Mouse (Mus musculus) bone marrow, adult 2 months (tissue): Measurements from ENCODE around the gene C2cd5. TPM values are rescaled to one million over a fixed set of nuclear protein-coding genes. Genes with fewer than 3 reads are reported as not detected.

ENCODE experiments used
- H3K27ac ChIP-seq: fragments of 200-500 bp; 2 replicates; pipeline ENCODE4 v1.5.1; 2012; ENCODE audit warnings: low read depth, mild to moderate bottlenecking, control low read depth, inconsistent platforms, low read length; ENCODE audit not compliant: control insufficient read depth, poor library complexity, insufficient read depth
- H3K4me1 ChIP-seq: fragments of 200-500 bp; 2 replicates; pipeline ENCODE4 v1.6.1; 2011; ENCODE audit warnings: low read length; ENCODE audit not compliant: control insufficient read depth, insufficient read depth
- H3K4me3 ChIP-seq: fragments of 200-500 bp; replicated peaks from 2 replicates; pipeline ENCODE3; 2011; ENCODE audit warnings: mild to moderate bottlenecking, low read depth, low read length, control low read depth; ENCODE audit not compliant: control insufficient read depth
- CTCF ChIP-seq: fragments of 200-500 bp; IDR thresholded peaks from 2 replicates; pipeline ENCODE4 v1.5.1; 2011; ENCODE audit warnings: low read length, control low read depth; ENCODE audit not compliant: control insufficient read depth, insufficient read depth
- POLR2A ChIP-seq: fragments of 200-500 bp; IDR thresholded peaks from 2 replicates; pipeline ENCODE4 v1.6.1; 2011; ENCODE audit warnings: low read depth, mild to moderate bottlenecking, control low read depth, low read length, borderline replicate concordance; ENCODE audit not compliant: control insufficient read depth
- WGBS: fragments of 180-500 bp; shearing (Covaris S2); methylation state at CpG from one replicate; pipeline ENCODE4 v1.1.7; 2018; 5-methylcytosine and 5-hydroxymethylcytosine counted together
- polyA plus RNA-seq: library from polyadenylated mRNA; stranded (reverse); fragments of >200 nt; gene quantifications from 2 replicates; pipeline ENCODE4 v1.2.4, GENCODE M21; 2011; ENCODE audit warnings: low replicate concordance; ENCODE audit not compliant: missing spikeins, insufficient read depth, insufficient read length

C2cd5 gene
- polyA plus RNA-seq, 1 experiment = 26.5 TPM

GRCm38 (mm10) chr6:143129952-143130351 lies 30.0 kb upstream of the C2cd5 start:
- peaks cover 1% of the 10 kb centered on the region for H3K4me1 ChIP-seq
- no peak overlapping the region for H3K4me3 ChIP-seq
- 83% methylated on average over 3 of the region's 3 CpGs for WGBS
- no peak overlapping the region for H3K27ac ChIP-seq
- no peak for TF ChIP-seq POLR2A
- no peak for TF ChIP-seq CTCF

DNA sequence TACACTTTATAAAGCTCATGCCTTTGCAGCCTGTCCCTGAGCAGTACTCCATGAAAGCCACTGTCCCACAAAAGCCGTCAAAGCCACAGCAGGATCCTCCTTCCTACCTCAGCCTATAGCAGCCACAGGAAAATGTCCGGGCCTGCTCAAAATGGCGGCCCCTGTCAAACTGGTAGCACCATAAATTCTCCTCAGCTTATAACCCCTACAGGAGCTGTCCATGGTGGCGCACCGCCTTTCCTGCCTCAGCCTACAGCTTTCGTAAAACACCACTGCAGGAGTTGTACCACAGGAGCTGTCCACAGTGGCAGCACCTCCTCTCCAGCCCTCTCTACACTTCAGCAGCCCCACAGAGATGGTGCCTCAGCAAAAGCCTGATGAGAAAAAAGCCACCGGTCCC lies 29.5 kb upstream of the C2cd5 start:
- WGBS = 87% methylated on average over 7 of the region's 7 CpGs
- no peak for TF ChIP-seq POLR2A

GRCm38 (mm10) chr6:143125721-143126120 lies 25.8 kb upstream of the C2cd5 start:
- TF ChIP-seq POLR2A (no peak), CTCF (no peak)
- no peak overlapping the region for H3K4me3 ChIP-seq
- H3K4me1 ChIP-seq = no peaks in the 10 kb centered on the region
- H3K27ac ChIP-seq = no peak overlapping the region

More for the DNA sequence above, 29.5 kb upstream of the C2cd5 start:
- Histone ChIP-seq H3K4me1 (peaks cover 1% of the 10 kb centered on the region), H3K4me3 (no peak overlapping the region), H3K27ac (no peak overlapping the region)

- 84% methylated on average over 6 of the region's 6 CpGs for WGBS
- TF ChIP-seq CTCF (no peak), POLR2A (no peak)
- Histone ChIP-seq H3K27ac (no peak overlapping the region), H3K4me3 (no peak overlapping the region), H3K4me1 (peaks cover 4% of the 10 kb centered on the region; the same call in 1 of the 2 replicates)
Measured at GRCm38 (mm10) chr6:143119325-143119724, 19.4 kb upstream of the C2cd5 start.

- Histone ChIP-seq H3K4me1 (peaks cover 4% of the 10 kb centered on the region; the same call in 1 of the 2 replicates), H3K4me3 (no peak overlapping the region), H3K27ac (no peak overlapping the region)
- TF ChIP-seq POLR2A (no peak), CTCF (no peak)
- 76% methylated on average over 6 of the region's 6 CpGs for WGBS
Measured at GRCm38 (mm10) chr6:143116779-143117178, 16.8 kb upstream of the C2cd5 start.

DNA sequence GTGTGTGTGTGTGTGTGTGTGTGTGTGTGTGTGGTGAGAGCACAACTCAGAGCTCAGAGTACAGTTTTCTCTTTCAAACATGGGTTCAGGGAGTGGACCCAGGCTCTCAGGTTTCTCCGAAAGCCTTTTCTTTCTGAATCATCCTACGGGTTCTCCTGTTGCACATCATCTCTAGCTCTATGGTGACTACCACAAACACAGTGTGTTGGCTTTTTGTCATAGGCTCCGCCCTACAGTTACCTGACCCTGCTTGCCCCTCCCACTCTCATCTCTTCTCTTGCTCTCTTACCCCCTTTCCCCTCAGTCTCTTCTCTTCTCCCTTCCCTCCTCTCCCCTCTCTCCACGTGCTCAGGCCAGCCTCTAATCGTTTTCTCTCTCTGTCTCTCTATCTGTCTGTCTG lies 15.6 kb upstream of the C2cd5 start:
- H3K4me3 ChIP-seq = no peak overlapping the region
- TF ChIP-seq CTCF (no peak), POLR2A (no peak)
- no peak overlapping the region; the same call in 1 of the 2 replicates for H3K27ac ChIP-seq
- peaks cover 4% of the 10 kb centered on the region; the same call in 1 of the 2 replicates for H3K4me1 ChIP-seq
- 28% methylated on average over 5 of the region's 5 CpGs for WGBS

DNA sequence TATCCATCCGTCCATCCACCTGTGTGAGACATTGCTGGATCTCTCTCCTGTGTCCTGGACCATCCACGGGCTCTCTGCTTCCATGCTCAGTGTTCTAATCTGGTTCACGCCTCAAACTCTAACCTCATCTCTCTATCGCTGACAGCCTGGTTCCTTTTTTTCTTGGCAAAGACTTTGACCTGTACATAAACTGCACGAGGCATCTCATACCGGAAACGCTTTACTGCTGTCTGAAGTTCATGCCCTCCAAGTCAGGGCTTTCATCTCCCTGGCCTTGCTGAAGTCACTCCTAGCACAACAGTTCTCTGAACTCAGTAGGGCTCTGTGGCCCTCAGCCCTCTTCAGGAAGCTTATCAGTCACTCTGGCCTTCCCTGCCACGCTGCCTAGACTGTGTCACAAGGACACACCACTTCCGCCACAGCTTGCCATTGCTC lies 15.1 kb upstream of the C2cd5 start:
- no peak for TF ChIP-seq CTCF
- TF ChIP-seq POLR2A = no peak
- 3% methylated on average over 9 of the region's 9 CpGs for WGBS
- H3K4me1 ChIP-seq = peaks cover 4% of the 10 kb centered on the region; the same call in 1 of the 2 replicates

DNA sequence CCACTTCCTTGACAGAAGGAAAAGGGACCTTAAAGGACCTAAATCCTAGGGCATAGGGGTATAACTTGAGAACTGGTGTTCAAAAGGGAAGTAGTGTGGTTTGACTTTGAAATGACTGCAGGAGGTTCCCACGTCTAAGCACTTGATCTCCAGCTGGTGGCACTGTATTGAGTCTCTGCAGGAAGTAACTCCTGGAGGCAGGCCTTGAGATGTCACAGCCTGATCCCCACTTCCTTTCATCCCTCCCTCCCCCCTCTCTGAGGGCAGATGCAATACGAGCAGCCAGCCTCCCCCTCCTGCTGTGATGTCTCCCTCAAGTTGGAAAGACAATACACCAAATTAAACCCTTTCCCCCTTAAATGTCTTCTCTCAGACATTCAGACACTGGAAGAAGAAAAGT lies 14.6 kb upstream of the C2cd5 start:
- H3K4me3 ChIP-seq = no peak overlapping the region
- TF ChIP-seq POLR2A (no peak), CTCF (peak; percentile 61)
- H3K4me1 ChIP-seq = peaks cover 4% of the 10 kb centered on the region; the same call in 1 of the 2 replicates
- peak overlapping the region; percentile 46 for H3K27ac ChIP-seq
- 0% methylated on average over 2 of the region's 2 CpGs for WGBS

More for the DNA sequence above, 15.1 kb upstream of the C2cd5 start:
- no peak overlapping the region for H3K4me3 ChIP-seq
- peak overlapping the region; percentile 46 for H3K27ac ChIP-seq

GRCm38 (mm10) chr6:143110371-143110770 lies 10.4 kb upstream of the C2cd5 start:
- WGBS = 56% methylated on average over 7 of the region's 7 CpGs
- peaks cover 4% of the 10 kb centered on the region; the same call in 1 of the 2 replicates for H3K4me1 ChIP-seq

More at GRCm38 (mm10) chr6:143110371-143110770, 10.4 kb upstream of the C2cd5 start:
- Histone ChIP-seq H3K4me3 (no peak overlapping the region), H3K27ac (no peak overlapping the region)
- TF ChIP-seq POLR2A (no peak), CTCF (no peak)
